Mouse (Mus musculus) hindbrain, embryonic 11.5 days (tissue): Measurements from ENCODE around the gene Rhbdf2. TPM values are rescaled to one million over a fixed set of nuclear protein-coding genes. Genes with fewer than 3 reads are reported as not detected.
"Not testable (repeated sequence)": the region's sequence is repeated elsewhere in the genome, so short reads cannot be mapped to it uniquely, and the experiment has no call there.

Experiments used
- ATAC-seq: fragments of 200-750 bp; cut with Nextera tagmentation; 2 replicates; pipeline ENCODE4 v1.8.0; 2017; ENCODE audit warnings: mild to moderate bottlenecking, moderate TSS enrichment, moderate library complexity; ENCODE audit not compliant: low FRiP score
- DNase-seq: peaks from one replicate; pipeline ENCODE4 v3.0.0-alpha.2; 2015; ENCODE audit warnings: low spot score
- H3K27ac ChIP-seq: fragments of 300-500 bp; sonication (generic); 2 replicates; pipeline ENCODE4 v1.5.1; 2014; ENCODE audit warnings: mild to moderate bottlenecking, low read depth, low read length
- H3K27me3 ChIP-seq: fragments of 300-500 bp; sonication (generic); 2 replicates; pipeline ENCODE4 v1.6.1; 2014; ENCODE audit warnings: mild to moderate bottlenecking, low read length, moderate library complexity, mixed read lengths; ENCODE audit not compliant: control insufficient read depth, insufficient read depth
- H3K36me3 ChIP-seq: fragments of 300-500 bp; sonication (generic); 2 replicates; pipeline ENCODE4 v1.6.1; 2014; ENCODE audit warnings: mild to moderate bottlenecking, low read length, moderate library complexity, mixed read lengths; ENCODE audit not compliant: control insufficient read depth, insufficient read depth
- H3K4me1 ChIP-seq: fragments of 300-500 bp; sonication (generic); replicated peaks from 2 replicates; pipeline ENCODE4 v1.6.1; 2014; ENCODE audit warnings: low read length, mixed read lengths; ENCODE audit not compliant: control insufficient read depth, insufficient read depth
- H3K4me2 ChIP-seq: fragments of 300-500 bp; sonication (generic); replicated peaks from 2 replicates; pipeline ENCODE4 v1.6.1; 2014; ENCODE audit warnings: mild to moderate bottlenecking, low read depth, low read length
- H3K4me3 ChIP-seq: fragments of 300-500 bp; sonication (generic); 2 replicates; pipeline ENCODE4 v1.5.1; 2014; ENCODE audit warnings: low read depth, low read length
- H3K9ac ChIP-seq: fragments of 300-500 bp; sonication (generic); 2 replicates; pipeline ENCODE4 v1.6.1; 2014; ENCODE audit warnings: low read depth, low read length
- H3K9me3 ChIP-seq: fragments of 300-500 bp; sonication (generic); 2 replicates; pipeline ENCODE4 v1.6.1; 2016; ENCODE audit warnings: low read length; ENCODE audit not compliant: control insufficient read depth
- WGBS: fragments of 180-500 bp; shearing (Covaris S2); extraction: QIAGEN DNeasy Blood & Tissue Kit; methylation state at CpG from one replicate; pipeline ENCODE4 v1.1.7; 2014; 5-methylcytosine and 5-hydroxymethylcytosine counted together
- polyA plus RNA-seq: library from polyadenylated mRNA; unstranded; fragments of >200 nt; fragmentation: Nextera tagmentation; extraction: Ambion mirVana; gene quantifications from 2 replicates; pipeline ENCODE4 v1.2.1, GENCODE M21; 2014

Gene Rhbdf2
- polyA plus RNA-seq, 1 experiment from 2014 or later = 2.1 TPM

GRCm38 (mm10) chr11:116611883-116612282 is 14.9 kb downstream of the Rhbdf2 start:
- Histone ChIP-seq H3K36me3 (no peaks in the 10 kb centered on the region), H3K4me2 (no peak overlapping the region), H3K9ac (no peak overlapping the region), H3K27me3 (no peaks in the 10 kb centered on the region), H3K9me3 (no peaks in the 10 kb centered on the region), H3K4me1 (no peaks in the 10 kb centered on the region), H3K4me3 (no peak overlapping the region), H3K27ac (no peak overlapping the region)
- ATAC-seq = no peak
- no peak for DNase-seq
- WGBS = 92% methylated on average over 9 of the region's 9 CpGs

GRCm38 (mm10) chr11:116611168-116611567 is 15.7 kb downstream of the Rhbdf2 start:
- H3K4me3 ChIP-seq, DNase-seq, H3K4me2 ChIP-seq, H3K9ac ChIP-seq, H3K27ac ChIP-seq, H3K4me1 ChIP-seq, ATAC-seq, H3K27me3 ChIP-seq, H3K9me3 ChIP-seq, H3K36me3 ChIP-seq: not testable (repeated sequence)
- WGBS = 87% methylated on average over 9 of the region's 9 CpGs

GRCm38 (mm10) chr11:116609965-116610630 is 16.7 kb downstream of the Rhbdf2 start:
- WGBS = 84% methylated on average over 15 of the region's 15 CpGs
- Histone ChIP-seq H3K36me3 (no peaks in the 10 kb centered on the region), H3K27ac (no peak overlapping the region), H3K27me3 (no peaks in the 10 kb centered on the region), H3K9me3 (no peaks in the 10 kb centered on the region), H3K4me1 (no peaks in the 10 kb centered on the region), H3K4me2 (no peak overlapping the region), H3K9ac (no peak overlapping the region), H3K4me3 (no peak overlapping the region)
- DNase-seq (no peak), ATAC-seq (no peak)

GRCm38 (mm10) chr11:116607717-116608116 is 19.1 kb downstream of the Rhbdf2 start:
- no peaks in the 10 kb centered on the region for H3K27me3 ChIP-seq
- no peaks in the 10 kb centered on the region for H3K9me3 ChIP-seq
- WGBS = 89% methylated on average over 3 of the region's 3 CpGs
- H3K27ac ChIP-seq = no peak overlapping the region
- ATAC-seq = no peak
- H3K36me3 ChIP-seq = no peaks in the 10 kb centered on the region
- no peak for DNase-seq
- no peak overlapping the region for H3K4me3 ChIP-seq
- no peak overlapping the region for H3K9ac ChIP-seq
- no peaks in the 10 kb centered on the region for H3K4me1 ChIP-seq
- no peak overlapping the region for H3K4me2 ChIP-seq

- no peak for DNase-seq
- Histone ChIP-seq H3K4me3 (no peak overlapping the region), H3K27me3 (no peaks in the 10 kb centered on the region), H3K9me3 (no peaks in the 10 kb centered on the region), H3K4me2 (no peak overlapping the region), H3K4me1 (no peaks in the 10 kb centered on the region), H3K36me3 (no peaks in the 10 kb centered on the region), H3K27ac (no peak overlapping the region), H3K9ac (no peak overlapping the region)
- 87% methylated on average over 12 of the region's 12 CpGs for WGBS
- no peak for ATAC-seq
Measured at GRCm38 (mm10) chr11:116604097-116604496, 22.7 kb downstream of the Rhbdf2 start.

- Histone ChIP-seq H3K9ac (no peak overlapping the region), H3K4me1 (no peaks in the 10 kb centered on the region), H3K27ac (no peak overlapping the region), H3K36me3 (no peaks in the 10 kb centered on the region), H3K4me3 (no peak overlapping the region), H3K4me2 (no peak overlapping the region), H3K27me3 (no peaks in the 10 kb centered on the region), H3K9me3 (no peaks in the 10 kb centered on the region)
- ATAC-seq (no peak), DNase-seq (no peak)
- 76% methylated on average over 10 of the region's 10 CpGs for WGBS
Measured at GRCm38 (mm10) chr11:116603339-116603738, 23.5 kb downstream of the Rhbdf2 start.

- Histone ChIP-seq H3K36me3 (no peaks in the 10 kb centered on the region), H3K4me1 (no peaks in the 10 kb centered on the region), H3K27me3 (no peaks in the 10 kb centered on the region), H3K4me3 (no peak overlapping the region), H3K9me3 (no peaks in the 10 kb centered on the region), H3K4me2 (no peak overlapping the region), H3K27ac (no peak overlapping the region), H3K9ac (no peak overlapping the region)
- ATAC-seq (no peak), DNase-seq (no peak)
- 81% methylated on average over 8 of the region's 8 CpGs for WGBS
Measured at GRCm38 (mm10) chr11:116602043-116602442, 24.8 kb downstream of the Rhbdf2 start.

GRCm38 (mm10) chr11:116601166-116601565 is 25.7 kb downstream of the Rhbdf2 start:
- ATAC-seq (no peak), DNase-seq (no peak)
- Histone ChIP-seq H3K9ac (no peak overlapping the region), H3K9me3 (no peaks in the 10 kb centered on the region), H3K4me3 (no peak overlapping the region), H3K36me3 (no peaks in the 10 kb centered on the region), H3K4me1 (no peaks in the 10 kb centered on the region), H3K4me2 (no peak overlapping the region), H3K27me3 (no peaks in the 10 kb centered on the region), H3K27ac (no peak overlapping the region)
- WGBS = 88% methylated on average over 8 of the region's 8 CpGs

GRCm38 (mm10) chr11:116599230-116599629 is 27.6 kb downstream of the Rhbdf2 start:
- Histone ChIP-seq H3K9me3 (no peaks in the 10 kb centered on the region), H3K4me3 (no peak overlapping the region), H3K4me1 (no peaks in the 10 kb centered on the region), H3K36me3 (no peaks in the 10 kb centered on the region), H3K27ac (no peak overlapping the region), H3K9ac (no peak overlapping the region), H3K4me2 (no peak overlapping the region), H3K27me3 (no peaks in the 10 kb centered on the region)
- no peak for ATAC-seq
- whole genome bisulfite sequencing = 95% methylated on average over 15 of the region's 15 CpGs
- DNase-seq = no peak
